Mouse (Mus musculus) MEL (cell line): ENCODE data around the gene Cog6. TPM values are rescaled to one million over a fixed set of nuclear protein-coding genes. Genes with fewer than 3 reads are reported as not detected.

Experiments
- DNase-seq: peaks from one replicate; pipeline ENCODE4 v3.0.0; 2011; ENCODE audit warnings: low read depth, low spot score
- H3K27ac ChIP-seq: 2 replicates; pipeline ENCODE4 v1.5.1; 2012; ENCODE audit warnings: low read depth, mild to moderate bottlenecking, control low read depth, low read length, moderate library complexity; ENCODE audit not compliant: control insufficient read depth
- H3K27me3 ChIP-seq, 2 experiments: fragments of 150-350 bp in 1 of 2; sonication (generic) in 1 of 2; 2 replicates each; pipeline ENCODE4 v1.6.1; 2012; ENCODE audit warnings: low read length in 2 of 2, mild to moderate bottlenecking in 2 of 2, improper control_type of control experiment in 1 of 2, moderate library complexity in 1 of 2; ENCODE audit not compliant: insufficient read depth in 2 of 2, control insufficient read depth in 1 of 2
- H3K36me3 ChIP-seq, 2 experiments: 2 replicates each; pipeline ENCODE4 v1.6.1; 2012 to 2014; ENCODE audit warnings: low read length in 2 of 2, improper control_type of control experiment in 1 of 2, inconsistent platforms in 1 of 2, mild to moderate bottlenecking in 1 of 2; ENCODE audit not compliant: insufficient read depth in 2 of 2, control insufficient read depth in 1 of 2
- H3K4me1 ChIP-seq, 2 experiments: fragments of 150-350 bp in 1 of 2; sonication (generic) in 1 of 2; 2 replicates each; pipeline ENCODE4 v1.6.1; 2012; ENCODE audit warnings: low read length in 2 of 2, improper control_type of control experiment in 1 of 2, mild to moderate bottlenecking in 1 of 2; ENCODE audit not compliant: insufficient read depth in 2 of 2, control insufficient read depth in 1 of 2
- H3K4me3 ChIP-seq, 2 experiments: fragments of 150-350 bp in 1 of 2; sonication (generic) in 1 of 2; 2 replicates each; pipeline ENCODE4 v1.5.1; 2012; ENCODE audit warnings: low read depth in 2 of 2, low read length in 2 of 2, mild to moderate bottlenecking in 2 of 2, moderate library complexity in 2 of 2, control low read depth in 1 of 2, improper control_type of control experiment in 1 of 2; ENCODE audit not compliant: control insufficient read depth in 1 of 2, insufficient read depth in 1 of 2
- H3K79me2 ChIP-seq: 2 replicates; pipeline ENCODE4 v1.6.1; 2012; ENCODE audit warnings: mild to moderate bottlenecking, low read length, moderate library complexity; ENCODE audit not compliant: control insufficient read depth, poor library complexity, insufficient read depth
- H3K9ac ChIP-seq: 2 replicates; pipeline ENCODE4 v1.6.1; 2012; ENCODE audit warnings: low read depth, mild to moderate bottlenecking, control low read depth, low read length, moderate library complexity; ENCODE audit not compliant: control insufficient read depth, poor library complexity, severe bottlenecking
- H3K9me3 ChIP-seq: fragments of 150-350 bp; sonication (generic); replicated peaks from 2 replicates; pipeline ENCODE4 v1.6.1; 2012; ENCODE audit warnings: mild to moderate bottlenecking, low read length, improper control_type of control experiment, moderate library complexity; ENCODE audit not compliant: insufficient read depth
- CHD1 ChIP-seq: IDR thresholded peaks from 2 replicates; pipeline ENCODE4 v1.6.1; 2012; ENCODE audit warnings: low read depth, mild to moderate bottlenecking, inconsistent platforms, low read length, improper control_type of control experiment
- CHD2 ChIP-seq: IDR thresholded peaks from 2 replicates; pipeline ENCODE4 v1.6.1; 2011; ENCODE audit warnings: low read length, improper control_type of control experiment
- CTCF ChIP-seq, 3 experiments: IDR thresholded peaks in 2 of 3; conservative IDR thresholded peaks in 1 of 3; 2 replicates each; pipeline ENCODE4 v1.5.1; 2011 to 2012; ENCODE audit warnings: low read length in 3 of 3, low read depth in 2 of 3, mild to moderate bottlenecking in 2 of 3, improper control_type of control experiment in 1 of 3, inconsistent platforms in 1 of 3, mixed read lengths in 1 of 3, moderate library complexity in 1 of 3; ENCODE audit not compliant: control insufficient read depth in 1 of 3, insufficient read depth in 1 of 3, poor library complexity in 1 of 3, severe bottlenecking in 1 of 3
- E2F4 ChIP-seq: IDR thresholded peaks from 2 replicates; pipeline ENCODE4 v1.6.1; 2011; ENCODE audit warnings: low read depth, low read length, improper control_type of control experiment, borderline replicate concordance
- ELF1 ChIP-seq: IDR thresholded peaks from 2 replicates; pipeline ENCODE4 v1.6.1; 2014; ENCODE audit warnings: low read depth, mild to moderate bottlenecking, inconsistent platforms, low read length, improper control_type of control experiment, moderate library complexity
- GATA1 ChIP-seq: IDR thresholded peaks from 2 replicates; pipeline ENCODE4 v1.6.1; 2011; ENCODE audit warnings: low read depth, low read length, improper control_type of control experiment
- KAT2A ChIP-seq: conservative IDR thresholded peaks from 2 replicates; pipeline ENCODE4 v1.6.1; 2012; ENCODE audit warnings: low read depth, low read length, improper control_type of control experiment, inconsistent platforms
- MAZ ChIP-seq: IDR thresholded peaks from 2 replicates; pipeline ENCODE4 v1.6.1; 2012; ENCODE audit warnings: low read depth, mild to moderate bottlenecking, inconsistent platforms, low read length, improper control_type of control experiment
- MXI1 ChIP-seq: IDR thresholded peaks from 2 replicates; pipeline ENCODE4 v1.6.1; 2011; ENCODE audit warnings: mild to moderate bottlenecking, low read depth, low read length, improper control_type of control experiment
- MYC ChIP-seq: IDR thresholded peaks from 2 replicates; pipeline ENCODE4 v1.6.1; 2011; ENCODE audit warnings: low read depth, mild to moderate bottlenecking, low read length, improper control_type of control experiment, moderate library complexity
- NELFE ChIP-seq: IDR thresholded peaks from 2 replicates; pipeline ENCODE4 v1.6.1; 2011; ENCODE audit warnings: low read depth, low read length, improper control_type of control experiment
- POLR2AphosphoS2 ChIP-seq: IDR thresholded peaks from 2 replicates; pipeline ENCODE4 v1.6.1; 2011; ENCODE audit warnings: low read length, improper control_type of control experiment
- RCOR1 ChIP-seq: IDR thresholded peaks from 2 replicates; pipeline ENCODE4 v1.6.1; 2012; ENCODE audit warnings: low read depth, mild to moderate bottlenecking, inconsistent platforms, low read length, improper control_type of control experiment
- SIN3A ChIP-seq: IDR thresholded peaks from 2 replicates; pipeline ENCODE4 v1.6.1; 2012; ENCODE audit warnings: low read length, improper control_type of control experiment, inconsistent platforms
- SMC3 ChIP-seq: IDR thresholded peaks from 2 replicates; pipeline ENCODE4 v1.6.1; 2011; ENCODE audit warnings: low read depth, low read length, improper control_type of control experiment
- TCF12 ChIP-seq: IDR thresholded peaks from 2 replicates; pipeline ENCODE4 v1.6.1; 2014; ENCODE audit warnings: low read depth, mild to moderate bottlenecking, inconsistent platforms, low read length, improper control_type of control experiment, moderate library complexity
- UBTF ChIP-seq: IDR thresholded peaks from 2 replicates; pipeline ENCODE4 v1.6.1; 2012; ENCODE audit warnings: low read depth, mild to moderate bottlenecking, inconsistent platforms, low read length, improper control_type of control experiment, moderate library complexity, borderline replicate concordance; ENCODE audit not compliant: insufficient read depth
- ZC3H11A ChIP-seq: IDR thresholded peaks from 2 replicates; pipeline ENCODE4 v1.6.1; 2012; ENCODE audit warnings: low read depth, mild to moderate bottlenecking, inconsistent platforms, low read length, improper control_type of control experiment
- ZKSCAN1 ChIP-seq: IDR thresholded peaks from 2 replicates; pipeline ENCODE4 v1.6.1; 2012; ENCODE audit warnings: low read depth, mild to moderate bottlenecking, inconsistent platforms, low read length, improper control_type of control experiment, moderate library complexity
- polyA plus RNA-seq, 2 experiments: library from polyadenylated mRNA; stranded (reverse) in 1 of 2; unstranded in 1 of 2; fragments of >175 nt in 1 of 2; fragments of >200 nt in 1 of 2; gene quantifications; 2 replicates each; pipeline versions ENCODE4 v1.2.1 to v1.2.4; 2012; ENCODE audit warnings: low replicate concordance in 2 of 2, low read depth in 1 of 2; ENCODE audit not compliant: insufficient read length in 2 of 2, insufficient read depth in 1 of 2, missing spikeins in 1 of 2
- total RNA-seq: library from RNA; depleted of rRNA; stranded (reverse); fragments of 300-350 nt; gene quantifications from 2 replicates; pipeline ENCODE4 v1.2.3, GENCODE M21; 2012

Cog6 gene
- total and polyA plus RNA-seq, 3 experiments = 15.6 to 21.6 TPM; not detected in 1

DNA sequence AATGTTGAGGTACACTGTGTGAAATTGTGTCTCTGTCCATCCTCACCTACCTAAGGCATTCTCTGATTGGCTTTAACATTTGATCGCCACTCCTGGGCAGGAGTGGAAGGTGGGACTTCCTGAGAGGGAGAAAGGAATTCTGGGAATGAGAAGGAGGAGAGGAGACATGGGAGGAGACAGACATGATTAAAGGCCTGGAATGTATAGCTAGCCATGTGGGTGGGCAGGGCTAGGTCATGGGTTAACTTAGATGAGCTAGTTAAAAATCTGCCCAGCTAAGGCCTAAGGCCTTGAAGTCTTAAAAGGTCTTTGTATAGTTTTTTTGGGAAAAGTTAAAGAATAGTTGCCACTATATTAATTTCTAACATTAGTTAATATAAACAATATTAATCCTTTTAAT is 19.7 kb downstream of the Cog6 start:
- no peak for DNase-seq
- no peak for TF ChIP-seq TCF12
- no peak for TF ChIP-seq SMC3
- TF ChIP-seq NELFE = no peak
- TF ChIP-seq ZKSCAN1 = no peak
- TF ChIP-seq CHD2 = no peak
- TF ChIP-seq ELF1 = no peak
- no peak for TF ChIP-seq MXI1
- Histone ChIP-seq H3K79me2 (no peaks in the 10 kb centered on the region), H3K27ac (no peak overlapping the region), H3K27me3 (no peaks in the 10 kb centered on the region), H3K9ac (no peak overlapping the region), H3K36me3 (no peaks in the 10 kb centered on the region; a peak in 2 of 4 replicates), H3K4me1 (no peaks in the 10 kb centered on the region), H3K9me3 (no peaks in the 10 kb centered on the region), H3K4me3 (no peak overlapping the region)

DNA sequence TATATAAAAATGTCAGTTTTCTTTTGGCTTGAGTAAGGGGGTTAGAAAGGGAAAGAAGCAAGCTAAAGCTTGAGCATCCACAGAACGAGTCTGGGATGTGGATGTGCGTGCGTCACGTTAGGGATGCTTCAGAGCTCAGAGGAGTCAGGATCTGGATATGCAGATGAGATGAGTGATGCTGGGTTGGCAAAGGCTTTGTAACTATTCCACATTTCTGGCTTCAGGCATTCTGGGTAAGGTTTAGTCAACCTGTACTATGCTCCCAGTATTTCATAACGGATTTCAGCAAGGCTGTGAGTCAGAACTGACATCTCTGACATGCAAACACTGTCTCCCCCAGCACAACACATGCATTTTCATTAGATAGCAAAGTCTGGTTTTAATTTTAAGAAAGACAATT is 20.4 kb downstream of the Cog6 start:
- Histone ChIP-seq H3K27me3 (no peaks in the 10 kb centered on the region), H3K27ac (no peak overlapping the region), H3K79me2 (no peaks in the 10 kb centered on the region), H3K4me3 (no peak overlapping the region), H3K9ac (no peak overlapping the region), H3K9me3 (no peaks in the 10 kb centered on the region), H3K4me1 (no peaks in the 10 kb centered on the region), H3K36me3 (no peaks in the 10 kb centered on the region; a peak in 2 of 4 replicates)
- TF ChIP-seq SIN3A (no peak), CTCF (IDR thresholded peaks at IDR 0.05 in 2 of 3, conservative IDR thresholded peaks at IDR 0.05 in 1 of 3; ENCODE audit: control insufficient read depth in 1 of 3, insufficient read depth in 1 of 3, low read depth in 2 of 3, low read length in 3 of 3, poor library complexity in 1 of 3, severe bottlenecking in 1 of 3) (no peak), CHD1 (no peak), MAZ (no peak), RCOR1 (no peak), POLR2AphosphoS2 (no peak), ELF1 (no peak), MYC (no peak), GATA1 (no peak), UBTF (no peak), KAT2A (no peak), MXI1 (no peak), ZC3H11A (no peak), CHD2 (no peak), E2F4 (no peak), SMC3 (no peak)
- no peak for DNase-seq
